Mouse (Mus musculus): Measurements from ENCODE around the gene Pkd1. TPM values are rescaled to one million over a fixed set of nuclear protein-coding genes. Genes with fewer than 3 reads are reported as not detected.

Pkd1 gene
- total RNA-seq, 2 experiments from 2014 or later: 58.0 to 63.2 TPM

- peak; percentile 78 to 82 for DNase-seq
Measured at GRCm38 (mm10) chr17:24638840-24639239, 89.2 kb downstream of the Pkd1 start.

GRCm38 (mm10) chr17:24639571-24639988, 89.9 kb downstream of the Pkd1 start:
- DNase-seq: no peak
- intact Hi-C loops (cut with DNase I): no loop called here

More at GRCm38 (mm10) chr17:24638840-24639239, 89.2 kb downstream of the Pkd1 start:
- intact Hi-C loops (cut with DNase I): no loop called here

- no peak for DNase-seq
- intact Hi-C loops (cut with DNase I): no loop called here
Measured at GRCm38 (mm10) chr17:24640119-24640518, 90.5 kb downstream of the Pkd1 start.

GRCm38 (mm10) chr17:24640581-24640980, 90.9 kb downstream of the Pkd1 start:
- DNase-seq: no peak
- intact Hi-C loops (cut with DNase I): no loop called here

- no peak for DNase-seq
- intact Hi-C loops (cut with DNase I): no loop called here
Measured at GRCm38 (mm10) chr17:24641944-24642343, 92.3 kb downstream of the Pkd1 start.

GRCm38 (mm10) chr17:24642791-24643343, 93.2 kb downstream of the Pkd1 start:
- intact Hi-C loops (cut with DNase I): no loop called here
- DNase-seq: no peak

- peak; percentile 47 to 48 for DNase-seq
- intact Hi-C loops (cut with DNase I): no loop called here
Measured at GRCm38 (mm10) chr17:24644030-24644715, 94.5 kb downstream of the Pkd1 start.

GRCm38 (mm10) chr17:24644875-24645721, 95.5 kb downstream of the Pkd1 start:
- peak; percentile 60 to 74 for DNase-seq
- intact Hi-C loops (cut with DNase I): no loop called here

- intact Hi-C loops (cut with DNase I): no loop called here
- peak in 1 of 2 experiments; percentile 53 for DNase-seq
Measured at GRCm38 (mm10) chr17:24645916-24646315, 96.3 kb downstream of the Pkd1 start.

Small RNA genes lying within 50 kb of the gene (microRNA-seq; reads per million reads assigned to microRNA genes)
- 1.6 to 6.3 reads per million in 2 experiments for gene Gm24589

Other genes with a start within 250 kb of the Pkd1 start
- gene Abca17, start 198.8 kb upstream of the Pkd1 start, total RNA-seq (2021): not detected
- 10 to 100 TPM; 13.6 to 15.5 TPM for gene Abca3, start 197.9 kb upstream of the Pkd1 start, total RNA-seq (2021)
- gene Rnps1, start 135.3 kb upstream of the Pkd1 start, total RNA-seq (2021): 10 to 100 TPM; 69.6 to 73.5 TPM
- gene Eci1, start 123.2 kb upstream of the Pkd1 start, total RNA-seq (2021): 100 to 1,000 TPM; 428 to 461 TPM
- gene Dnase1l2, start 106.7 kb upstream of the Pkd1 start, total RNA-seq (2021): 1 to 10 TPM; 2.0 to 2.3 TPM
- 10 to 100 TPM; 13.6 to 16.2 TPM for gene E4f1, start 79.5 kb upstream of the Pkd1 start, total RNA-seq (2021)
- 10 to 100 TPM; 43.2 to 43.4 TPM for gene Pgp, start 79.4 kb upstream of the Pkd1 start, total RNA-seq (2021)
- gene Bricd5, start 76.0 kb upstream of the Pkd1 start, total RNA-seq (2021): under 1 TPM in 1 of 2 experiments, not detected in 1; 0.38 TPM
- gene Mlst8, start 70.8 kb upstream of the Pkd1 start, total RNA-seq (2021): 10 to 100 TPM in 1 of 2 experiments, 1 to 10 TPM in 1; 10.0 to 10.8 TPM
- under 1 TPM; 0.10 to 0.43 TPM for gene Caskin1, start 61.2 kb upstream of the Pkd1 start, total RNA-seq (2021)
- gene Traf7, start 21.9 kb upstream of the Pkd1 start, total RNA-seq (2021): 10 to 100 TPM; 57.2 to 65.5 TPM
- under 1 TPM; 0.19 to 0.34 TPM for gene Rab26, start 15.6 kb upstream of the Pkd1 start, total RNA-seq (2021)
- 10 to 100 TPM; 76.7 to 88.2 TPM for gene Tsc2, start 82.8 kb downstream of the Pkd1 start, total RNA-seq (2021)
- 1 to 10 TPM; 2.1 to 4.1 TPM for gene Nthl1, start 82.8 kb downstream of the Pkd1 start, total RNA-seq (2021)
- gene Slc9a3r2, start 100.5 kb downstream of the Pkd1 start, total RNA-seq (2021): 100 to 1,000 TPM; 134 TPM
- not detected for gene Npw, start 108.6 kb downstream of the Pkd1 start, total RNA-seq (2021)
- gene Zfp598, start 119.9 kb downstream of the Pkd1 start, total RNA-seq (2021): 10 to 100 TPM; 20.2 to 21.6 TPM
- under 1 TPM in 1 of 2 experiments, not detected in 1; 0.12 TPM for gene Syngr3, start 140.1 kb downstream of the Pkd1 start, total RNA-seq (2021)
- gene Gfer, start 146.3 kb downstream of the Pkd1 start, total RNA-seq (2021): 10 to 100 TPM; 15.9 to 16.2 TPM
- gene Noxo1, start 146.4 kb downstream of the Pkd1 start, total RNA-seq (2021): 1 to 10 TPM in 1 of 2 experiments, under 1 TPM in 1; 0.96 to 1.0 TPM
- gene Tbl3, start 157.8 kb downstream of the Pkd1 start, total RNA-seq (2021): 10 to 100 TPM; 16.8 to 19.5 TPM
- gene Rnf151, start 168.2 kb downstream of the Pkd1 start, total RNA-seq (2021): not detected
- gene Rps2, start 168.3 kb downstream of the Pkd1 start, total RNA-seq (2021): 100 to 1,000 TPM; 673 to 751 TPM
- 100 to 1,000 TPM; 939 to 954 TPM for gene Ndufb10, start 174.6 kb downstream of the Pkd1 start, total RNA-seq (2021)
- gene Rpl3l, start 178.0 kb downstream of the Pkd1 start, total RNA-seq (2021): 100 to 1,000 TPM; 186 to 197 TPM
- 100 to 1,000 TPM; 214 TPM for gene Msrb1, start 186.8 kb downstream of the Pkd1 start, total RNA-seq (2021)
- under 1 TPM in 1 of 2 experiments, not detected in 1; 0.29 TPM for gene Hs3st6, start 203.2 kb downstream of the Pkd1 start, total RNA-seq (2021)